Mouse (Mus musculus) forebrain, postnatal 0 days (tissue): ENCODE results near the gene Rhof. TPM values are rescaled to one million over a fixed set of nuclear protein-coding genes. Genes with fewer than 3 reads are reported as not detected.
A peak's percentile ranks its signal among the peaks of the same experiment; 100 is the strongest.

Experiments used
- ATAC-seq: fragments of 200-750 bp; cut with Nextera tagmentation; 2 replicates; pipeline ENCODE4 v1.8.0; 2017; ENCODE audit warnings: mild to moderate bottlenecking, moderate library complexity
- DNase-seq: peaks from one replicate; pipeline ENCODE4 v3.0.0-alpha.2; 2015
- H3K27ac ChIP-seq: fragments of 300-500 bp; sonication (generic); 2 replicates; pipeline ENCODE4 v1.5.1; 2014; ENCODE audit warnings: low read depth, mild to moderate bottlenecking, antibody characterized with exemption, low read length, moderate library complexity, mixed read lengths
- H3K27me3 ChIP-seq: fragments of 300-500 bp; sonication (generic); 2 replicates; pipeline ENCODE4 v1.6.1; 2014; ENCODE audit warnings: mild to moderate bottlenecking, low read length, mixed read lengths; ENCODE audit not compliant: insufficient read depth
- H3K36me3 ChIP-seq: fragments of 300-500 bp; sonication (generic); 2 replicates; pipeline ENCODE4 v1.6.1; 2014; ENCODE audit warnings: mild to moderate bottlenecking, moderate library complexity; ENCODE audit not compliant: insufficient read depth
- H3K4me1 ChIP-seq: fragments of 300-500 bp; sonication (generic); 2 replicates; pipeline ENCODE4 v1.6.1; 2014; ENCODE audit warnings: antibody characterized with exemption; ENCODE audit not compliant: insufficient read depth
- H3K4me2 ChIP-seq: fragments of 300-500 bp; sonication (generic); 2 replicates; pipeline ENCODE4 v1.6.1; 2014; ENCODE audit warnings: low read depth, mild to moderate bottlenecking, moderate library complexity
- H3K4me3 ChIP-seq: fragments of 300-500 bp; sonication (generic); 2 replicates; pipeline ENCODE4 v1.5.1; 2014; ENCODE audit warnings: low read depth, low read length, mixed read lengths
- H3K9ac ChIP-seq: fragments of 300-500 bp; sonication (generic); 2 replicates; pipeline ENCODE4 v1.6.1; 2014; ENCODE audit warnings: mild to moderate bottlenecking
- H3K9me3 ChIP-seq: fragments of 300-500 bp; sonication (generic); 2 replicates; pipeline ENCODE4 v1.6.1; 2016; ENCODE audit warnings: low read length
- CTCF ChIP-seq: sonication (generic); IDR thresholded peaks from 2 replicates; pipeline ENCODE4 v1.5.1; 2016; ENCODE audit warnings: antibody characterized with exemption, control low read depth, low read depth
- WGBS: fragments of 180-500 bp; shearing (Covaris S2); extraction: QIAGEN DNeasy Blood & Tissue Kit; methylation state at CpG from one replicate; pipeline ENCODE4 v1.1.7; 2014; 5-methylcytosine and 5-hydroxymethylcytosine counted together
- polyA plus RNA-seq: library from polyadenylated mRNA; unstranded; fragments of >200 nt; fragmentation: Nextera tagmentation; extraction: Ambion mirVana; gene quantifications from 2 replicates; pipeline ENCODE4 v1.2.1, GENCODE M21; 2015
- total RNA-seq: library from RNA; depleted of rRNA; stranded (reverse); fragments of >200 nt; gene quantifications from 2 replicates; pipeline ENCODE4 v1.2.3, GENCODE M21; 2014

Rhof gene
- total and polyA plus RNA-seq, 2 experiments from 2014 or later = 25.3 to 38.7 TPM

GRCm38 (mm10) chr5:123167591-123167990 lies 35.1 kb upstream of the Rhof start:
- H3K27me3 ChIP-seq = no peaks in the 10 kb centered on the region
- peaks cover 43% of the 10 kb centered on the region for H3K36me3 ChIP-seq
- ATAC-seq (no peak), DNase-seq (no peak)
- no peak overlapping the region for H3K9ac ChIP-seq
- H3K4me1 ChIP-seq = no peaks in the 10 kb centered on the region
- no peak for TF ChIP-seq CTCF
- H3K4me3 ChIP-seq = no peak overlapping the region
- WGBS = 44% methylated on average over 5 of the region's 5 CpGs
- no peak overlapping the region for H3K27ac ChIP-seq
- H3K4me2 ChIP-seq = no peak overlapping the region
- no peaks in the 10 kb centered on the region for H3K9me3 ChIP-seq

GRCm38 (mm10) chr5:123166437-123166836 lies 33.9 kb upstream of the Rhof start:
- Histone ChIP-seq H3K27ac (no peak overlapping the region), H3K4me3 (no peak overlapping the region), H3K36me3 (peaks cover 54% of the 10 kb centered on the region), H3K27me3 (no peaks in the 10 kb centered on the region), H3K4me1 (no peaks in the 10 kb centered on the region), H3K9ac (no peak overlapping the region), H3K4me2 (no peak overlapping the region), H3K9me3 (no peaks in the 10 kb centered on the region)
- WGBS = 85% methylated on average over 10 of the region's 10 CpGs
- DNase-seq = no peak
- TF ChIP-seq CTCF = no peak
- ATAC-seq = no peak

GRCm38 (mm10) chr5:123162942-123163341 lies 30.4 kb upstream of the Rhof start:
- ATAC-seq = no peak
- Histone ChIP-seq H3K9me3 (no peaks in the 10 kb centered on the region), H3K27ac (no peak overlapping the region), H3K4me3 (no peak overlapping the region), H3K4me2 (no peak overlapping the region), H3K4me1 (no peaks in the 10 kb centered on the region), H3K9ac (no peak overlapping the region), H3K27me3 (no peaks in the 10 kb centered on the region), H3K36me3 (peaks cover 87% of the 10 kb centered on the region)
- WGBS = 84% methylated on average over 9 of the region's 9 CpGs
- no peak for DNase-seq
- no peak for TF ChIP-seq CTCF

- no peak for ATAC-seq
- H3K9ac ChIP-seq = no peak overlapping the region
- no peak overlapping the region for H3K4me3 ChIP-seq
- H3K4me2 ChIP-seq = no peak overlapping the region
- no peak overlapping the region for H3K27ac ChIP-seq
- H3K27me3 ChIP-seq = no peaks in the 10 kb centered on the region
- H3K4me1 ChIP-seq = no peaks in the 10 kb centered on the region
- DNase-seq = no peak
- no peak for TF ChIP-seq CTCF
- WGBS = 91% methylated on average over 15 of the region's 15 CpGs
- H3K36me3 ChIP-seq = peaks cover 83% of the 10 kb centered on the region
- H3K9me3 ChIP-seq = no peaks in the 10 kb centered on the region
Observed at GRCm38 (mm10) chr5:123160341-123160740, 27.8 kb upstream of the Rhof start.

GRCm38 (mm10) chr5:123159866-123160265 lies 27.4 kb upstream of the Rhof start:
- no peak overlapping the region for H3K27ac ChIP-seq
- no peak for ATAC-seq
- no peaks in the 10 kb centered on the region for H3K4me1 ChIP-seq
- peaks cover 83% of the 10 kb centered on the region for H3K36me3 ChIP-seq
- DNase-seq = no peak
- H3K9ac ChIP-seq = no peak overlapping the region
- H3K9me3 ChIP-seq = no peaks in the 10 kb centered on the region
- WGBS = 92% methylated on average over 15 of the region's 15 CpGs
- no peaks in the 10 kb centered on the region for H3K27me3 ChIP-seq
- no peak overlapping the region for H3K4me2 ChIP-seq
- no peak for TF ChIP-seq CTCF
- H3K4me3 ChIP-seq = no peak overlapping the region

- no peak overlapping the region for H3K4me2 ChIP-seq
- no peaks in the 10 kb centered on the region for H3K27me3 ChIP-seq
- peaks cover 82% of the 10 kb centered on the region for H3K36me3 ChIP-seq
- 90% methylated on average over 4 of the region's 4 CpGs for WGBS
- H3K9me3 ChIP-seq = no peaks in the 10 kb centered on the region
- ATAC-seq = no peak
- no peak overlapping the region for H3K27ac ChIP-seq
- no peak for DNase-seq
- TF ChIP-seq CTCF = no peak
- no peak overlapping the region for H3K4me3 ChIP-seq
- no peaks in the 10 kb centered on the region for H3K4me1 ChIP-seq
- H3K9ac ChIP-seq = no peak overlapping the region
Observed at GRCm38 (mm10) chr5:123159446-123159845, 27.0 kb upstream of the Rhof start.

GRCm38 (mm10) chr5:123157972-123158371 lies 25.5 kb upstream of the Rhof start:
- WGBS = 93% methylated on average over 4 of the region's 4 CpGs
- Histone ChIP-seq H3K4me3 (no peak overlapping the region), H3K9me3 (no peaks in the 10 kb centered on the region), H3K27me3 (no peaks in the 10 kb centered on the region), H3K36me3 (peaks cover 79% of the 10 kb centered on the region), H3K27ac (no peak overlapping the region), H3K4me2 (no peak overlapping the region), H3K4me1 (no peaks in the 10 kb centered on the region), H3K9ac (no peak overlapping the region)
- no peak for ATAC-seq
- no peak for TF ChIP-seq CTCF
- DNase-seq = no peak

- H3K9me3 ChIP-seq = no peaks in the 10 kb centered on the region
- no peak overlapping the region for H3K9ac ChIP-seq
- no peak overlapping the region for H3K4me3 ChIP-seq
- no peak for ATAC-seq
- no peaks in the 10 kb centered on the region for H3K27me3 ChIP-seq
- DNase-seq = no peak
- peak; percentile 60 for TF ChIP-seq CTCF
- 87% methylated on average over 12 of the region's 12 CpGs for WGBS
- no peak overlapping the region for H3K4me2 ChIP-seq
- peaks cover 76% of the 10 kb centered on the region for H3K36me3 ChIP-seq
- H3K27ac ChIP-seq = no peak overlapping the region
- no peaks in the 10 kb centered on the region for H3K4me1 ChIP-seq
Observed at GRCm38 (mm10) chr5:123156763-123157162, 24.3 kb upstream of the Rhof start.
